Mouse (Mus musculus): ENCODE measurements around the gene 1110002E22Rik. TPM values are rescaled to one million over a fixed set of nuclear protein-coding genes. Genes with fewer than 3 reads are reported as not detected.

1110002E22Rik gene
- polyA plus RNA-seq, 1 experiment from 2014 or later: 0.07 TPM

GRCm38 (mm10) chr3:138068103-138068502 lies 3.3 kb downstream of the 1110002E22Rik start:
- no peaks in the 10 kb centered on the region for H3K9me3 ChIP-seq (ENCODE audit: control insufficient read depth, low read length)
- H3K4me1 ChIP-seq (replicated peaks; ENCODE audit: control insufficient read depth, insufficient read depth, low read length): peaks cover 9% of the 10 kb centered on the region
- no peaks in the 10 kb centered on the region for H3K27me3 ChIP-seq (replicated peaks; ENCODE audit: control insufficient read depth, insufficient read depth, low read length)
- no peak overlapping the region for H3K27ac ChIP-seq (ENCODE audit: low read depth)
- no peak overlapping the region for H3K4me3 ChIP-seq (ENCODE audit: low read depth, low read length)
- no peaks in the 10 kb centered on the region for H3K36me3 ChIP-seq (ENCODE audit: control insufficient read depth, insufficient read depth, low read length)
- H3K9ac ChIP-seq (ENCODE audit: low read length): no peak overlapping the region
- no peak for DNase-seq (ENCODE audit: low spot score)
- 95% methylated on average over 12 of the region's 12 CpGs for WGBS
- H3K4me2 ChIP-seq (ENCODE audit: low read length): no peak overlapping the region
- ATAC-seq (replicated peaks; ENCODE audit: low FRiP score, low TSS enrichment, low read depth): no peak

DNA sequence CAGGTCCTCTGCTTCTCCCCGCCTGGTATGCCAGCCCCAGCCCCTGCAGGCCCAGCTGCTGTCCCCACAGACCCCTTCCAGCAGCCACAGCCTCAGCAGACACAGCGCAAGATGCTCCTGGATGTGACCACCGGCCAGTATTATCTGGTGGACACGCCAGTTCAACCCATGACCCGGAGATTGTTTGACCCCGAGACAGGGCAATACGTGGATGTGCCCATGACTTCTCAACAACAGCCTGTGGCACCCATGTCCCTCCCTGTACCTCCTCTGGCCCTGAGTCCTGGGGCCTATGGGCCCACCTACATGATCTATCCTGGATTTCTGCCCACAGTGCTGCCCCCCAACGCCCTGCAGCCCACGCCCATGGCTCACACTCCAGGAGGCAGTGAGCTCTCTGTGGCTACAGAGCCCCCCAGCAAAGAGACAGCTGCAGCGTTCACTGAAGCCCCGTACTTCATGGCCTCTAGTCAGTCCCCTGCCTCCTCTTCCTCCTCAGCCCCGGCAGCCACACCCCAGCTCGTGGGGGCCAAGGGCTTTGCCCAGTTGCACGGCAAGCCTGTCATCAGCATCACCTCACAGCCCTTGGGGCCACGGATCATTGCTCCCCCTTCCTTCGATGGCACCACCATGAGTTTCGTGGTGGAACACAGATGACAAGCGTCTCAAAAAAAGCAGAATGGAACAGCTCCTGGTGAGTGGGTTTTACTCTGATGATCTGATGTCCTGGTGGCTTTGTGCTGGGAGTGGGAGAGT lies 5.1 kb downstream of the 1110002E22Rik start:
- no peaks in the 10 kb centered on the region for H3K9me3 ChIP-seq (ENCODE audit: control insufficient read depth, low read length)
- no peak overlapping the region for H3K9ac ChIP-seq (ENCODE audit: low read length)
- H3K4me2 ChIP-seq (ENCODE audit: low read length): no peak overlapping the region
- ATAC-seq (replicated peaks; ENCODE audit: low FRiP score, low TSS enrichment, low read depth) (no peak; the same call in 1 of the 2 replicates), DNase-seq (ENCODE audit: low spot score) (no peak)
- H3K27ac ChIP-seq (ENCODE audit: low read depth): no peak overlapping the region
- H3K4me1 ChIP-seq (replicated peaks; ENCODE audit: control insufficient read depth, insufficient read depth, low read length): peaks cover 4% of the 10 kb centered on the region
- H3K36me3 ChIP-seq (ENCODE audit: control insufficient read depth, insufficient read depth, low read length): no peaks in the 10 kb centered on the region
- WGBS: 87% methylated on average over 18 of the region's 18 CpGs
- H3K27me3 ChIP-seq (replicated peaks; ENCODE audit: control insufficient read depth, insufficient read depth, low read length): no peaks in the 10 kb centered on the region
- no peak overlapping the region for H3K4me3 ChIP-seq (ENCODE audit: low read depth, low read length)

GRCm38 (mm10) chr3:138071004-138071403 lies 6.2 kb downstream of the 1110002E22Rik start:
- no peak overlapping the region for H3K4me2 ChIP-seq (ENCODE audit: low read length)
- WGBS: 9% methylated on average over 1 of the region's 1 CpGs
- no peak overlapping the region for H3K9ac ChIP-seq (ENCODE audit: low read length)
- ATAC-seq (replicated peaks; ENCODE audit: low FRiP score, low TSS enrichment, low read depth) (no peak), DNase-seq (ENCODE audit: low spot score) (no peak)
- H3K27ac ChIP-seq (ENCODE audit: low read depth): no peak overlapping the region
- no peaks in the 10 kb centered on the region for H3K27me3 ChIP-seq (replicated peaks; ENCODE audit: control insufficient read depth, insufficient read depth, low read length)
- no peaks in the 10 kb centered on the region for H3K36me3 ChIP-seq (ENCODE audit: control insufficient read depth, insufficient read depth, low read length)
- no peak overlapping the region for H3K4me3 ChIP-seq (ENCODE audit: low read depth, low read length)
- no peaks in the 10 kb centered on the region for H3K9me3 ChIP-seq (ENCODE audit: control insufficient read depth, low read length)
- no peaks in the 10 kb centered on the region for H3K4me1 ChIP-seq (replicated peaks; ENCODE audit: control insufficient read depth, insufficient read depth, low read length)

- no peak overlapping the region for H3K4me3 ChIP-seq (ENCODE audit: low read depth, low read length)
- H3K27me3 ChIP-seq (replicated peaks; ENCODE audit: control insufficient read depth, insufficient read depth, low read length): no peaks in the 10 kb centered on the region
- H3K9ac ChIP-seq (ENCODE audit: low read length): no peak overlapping the region
- WGBS: 80% methylated on average over 10 of the region's 10 CpGs
- DNase-seq (ENCODE audit: low spot score): no peak
- H3K36me3 ChIP-seq (ENCODE audit: control insufficient read depth, insufficient read depth, low read length): no peaks in the 10 kb centered on the region
- no peak overlapping the region for H3K27ac ChIP-seq (ENCODE audit: low read depth)
- H3K4me2 ChIP-seq (ENCODE audit: low read length): no peak overlapping the region
- H3K4me1 ChIP-seq (replicated peaks; ENCODE audit: control insufficient read depth, insufficient read depth, low read length): no peaks in the 10 kb centered on the region
- no peaks in the 10 kb centered on the region for H3K9me3 ChIP-seq (ENCODE audit: control insufficient read depth, low read length)
- ATAC-seq (replicated peaks; ENCODE audit: low FRiP score, low TSS enrichment, low read depth): no peak
Observed at GRCm38 (mm10) chr3:138071476-138072073, 6.7 kb downstream of the 1110002E22Rik start.

DNA sequence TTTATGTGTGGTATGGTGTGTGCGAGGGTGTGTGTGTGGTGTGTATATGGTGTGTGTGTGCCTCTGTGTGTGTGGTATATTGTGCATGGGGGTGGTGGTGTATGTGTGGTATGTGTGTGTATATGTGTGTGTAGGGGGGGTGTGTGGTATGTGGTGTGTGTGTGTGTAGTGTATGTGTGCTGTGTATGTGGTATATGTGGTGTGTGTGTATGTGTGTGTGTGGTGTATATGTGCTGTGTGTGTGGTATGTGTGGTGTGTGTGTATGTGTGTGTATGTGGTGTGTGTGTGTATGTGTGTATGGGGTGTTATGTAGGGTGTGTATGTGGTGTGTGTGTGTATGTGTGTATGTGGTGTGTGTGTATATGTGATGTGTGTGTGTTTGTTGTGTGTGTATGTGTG lies 9.4 kb downstream of the 1110002E22Rik start:
- Histone ChIP-seq H3K4me2 (ENCODE audit: low read length) (no peak overlapping the region), H3K4me3 (ENCODE audit: low read depth, low read length) (no peak overlapping the region), H3K27me3 (replicated peaks; ENCODE audit: control insufficient read depth, insufficient read depth, low read length) (no peaks in the 10 kb centered on the region), H3K9ac (ENCODE audit: low read length) (no peak overlapping the region), H3K4me1 (replicated peaks; ENCODE audit: control insufficient read depth, insufficient read depth, low read length) (no peaks in the 10 kb centered on the region), H3K36me3 (ENCODE audit: control insufficient read depth, insufficient read depth, low read length) (no peaks in the 10 kb centered on the region), H3K9me3 (ENCODE audit: control insufficient read depth, low read length) (no peaks in the 10 kb centered on the region), H3K27ac (ENCODE audit: low read depth) (no peak overlapping the region)
- DNase-seq (ENCODE audit: low spot score) (no peak), ATAC-seq (replicated peaks; ENCODE audit: low FRiP score, low TSS enrichment, low read depth) (no peak)
- 96% methylated on average over 1 of the region's 1 CpGs for WGBS

- ATAC-seq (replicated peaks; ENCODE audit: low FRiP score, low TSS enrichment, low read depth) (no peak), DNase-seq (ENCODE audit: low spot score) (no peak)
- Histone ChIP-seq H3K4me2 (ENCODE audit: low read length) (no peak overlapping the region), H3K4me1 (replicated peaks; ENCODE audit: control insufficient read depth, insufficient read depth, low read length) (no peaks in the 10 kb centered on the region), H3K27me3 (replicated peaks; ENCODE audit: control insufficient read depth, insufficient read depth, low read length) (no peaks in the 10 kb centered on the region), H3K27ac (ENCODE audit: low read depth) (no peak overlapping the region), H3K36me3 (ENCODE audit: control insufficient read depth, insufficient read depth, low read length) (no peaks in the 10 kb centered on the region), H3K9me3 (ENCODE audit: control insufficient read depth, low read length) (no peaks in the 10 kb centered on the region), H3K9ac (ENCODE audit: low read length) (no peak overlapping the region), H3K4me3 (ENCODE audit: low read depth, low read length) (no peak overlapping the region)
- 72% methylated on average over 8 of the region's 8 CpGs for WGBS
Observed at GRCm38 (mm10) chr3:138075209-138075608, 10.4 kb downstream of the 1110002E22Rik start.

DNA sequence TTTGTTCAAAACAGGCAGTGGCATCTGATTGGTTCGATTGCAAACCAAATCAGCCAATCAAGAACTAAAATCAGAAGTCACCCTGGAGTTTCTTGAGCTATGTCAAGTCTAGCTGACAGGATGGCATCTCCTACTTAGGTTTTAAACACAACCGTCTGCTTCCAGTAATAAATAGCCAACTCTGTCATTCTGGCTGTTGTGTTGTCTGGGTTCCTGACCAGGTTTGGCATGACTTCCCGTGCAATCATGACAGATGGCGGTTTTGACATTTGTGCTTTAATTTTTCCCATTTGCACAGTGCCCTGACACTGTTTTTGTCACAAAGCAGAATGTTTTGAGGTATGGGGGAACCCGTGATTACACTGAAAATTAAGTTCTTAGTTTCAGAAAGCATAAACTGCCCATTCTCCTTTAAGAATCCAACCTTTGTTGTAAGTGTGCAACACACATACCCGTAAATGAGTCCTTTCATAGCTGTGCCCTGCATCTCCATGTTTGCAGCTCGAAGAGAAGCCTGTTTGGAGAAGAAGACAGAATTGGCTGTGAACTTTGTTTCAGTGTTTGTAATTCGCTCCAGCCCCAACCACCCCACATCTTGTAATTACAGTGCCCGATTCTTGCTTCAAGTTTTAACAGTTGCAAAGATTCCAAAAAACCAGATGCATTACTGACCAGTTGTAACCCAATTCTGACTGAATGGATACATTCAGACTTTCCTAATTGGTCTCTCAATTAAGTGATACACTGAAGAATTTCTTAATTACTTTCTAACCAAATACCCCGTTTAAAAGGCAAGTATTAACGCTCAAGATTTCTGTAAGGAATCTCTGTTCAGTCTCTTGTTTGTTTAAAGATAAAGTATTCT lies 12.9 kb downstream of the 1110002E22Rik start:
- H3K4me3 ChIP-seq (ENCODE audit: low read depth, low read length): no peak overlapping the region
- no peak overlapping the region for H3K27ac ChIP-seq (ENCODE audit: low read depth)
- no peak overlapping the region for H3K4me2 ChIP-seq (ENCODE audit: low read length)
- no peaks in the 10 kb centered on the region for H3K27me3 ChIP-seq (replicated peaks; ENCODE audit: control insufficient read depth, insufficient read depth, low read length)
- 70% methylated on average over 11 of the region's 11 CpGs for WGBS
- H3K9me3 ChIP-seq (ENCODE audit: control insufficient read depth, low read length): no peaks in the 10 kb centered on the region
- DNase-seq (ENCODE audit: low spot score) (no peak), ATAC-seq (replicated peaks; ENCODE audit: low FRiP score, low TSS enrichment, low read depth) (no peak)
- no peak overlapping the region for H3K9ac ChIP-seq (ENCODE audit: low read length)
- no peaks in the 10 kb centered on the region for H3K36me3 ChIP-seq (ENCODE audit: control insufficient read depth, insufficient read depth, low read length)
- no peaks in the 10 kb centered on the region for H3K4me1 ChIP-seq (replicated peaks; ENCODE audit: control insufficient read depth, insufficient read depth, low read length)

GRCm38 (mm10) chr3:138078701-138079100 lies 13.8 kb downstream of the 1110002E22Rik start:
- H3K27ac ChIP-seq (ENCODE audit: low read depth): no peak overlapping the region
- no peaks in the 10 kb centered on the region for H3K27me3 ChIP-seq (replicated peaks; ENCODE audit: control insufficient read depth, insufficient read depth, low read length)
- no peak for ATAC-seq (replicated peaks; ENCODE audit: low FRiP score, low TSS enrichment, low read depth)
- no peaks in the 10 kb centered on the region for H3K4me1 ChIP-seq (replicated peaks; ENCODE audit: control insufficient read depth, insufficient read depth, low read length)
- no peaks in the 10 kb centered on the region for H3K36me3 ChIP-seq (ENCODE audit: control insufficient read depth, insufficient read depth, low read length)
- no peaks in the 10 kb centered on the region for H3K9me3 ChIP-seq (ENCODE audit: control insufficient read depth, low read length)
- no peak for DNase-seq (ENCODE audit: low spot score)
- H3K4me2 ChIP-seq (ENCODE audit: low read length): no peak overlapping the region
- H3K4me3 ChIP-seq (ENCODE audit: low read depth, low read length): no peak overlapping the region
- WGBS: 68% methylated on average over 1 of the region's 1 CpGs
- H3K9ac ChIP-seq (ENCODE audit: low read length): no peak overlapping the region
